Mouse (Mus musculus) thymus, adult 2 months (tissue): ENCODE measurements around the gene Zfyve26.

Experiments used
- CTCF ChIP-seq: fragments of 200-500 bp; IDR thresholded peaks from 2 replicates; pipeline ENCODE4 v1.5.1; 2012; ENCODE audit warnings: mild to moderate bottlenecking, control low read depth, low read length, moderate library complexity, borderline replicate concordance; ENCODE audit not compliant: control insufficient read depth, poor library complexity, insufficient read depth; ENCODE audit errors: extremely low read depth
- POLR2A ChIP-seq: fragments of 200-500 bp; IDR thresholded peaks from 2 replicates; pipeline ENCODE4 v1.6.1; 2012; ENCODE audit warnings: mild to moderate bottlenecking, low read length, control low read depth, moderate library complexity; ENCODE audit not compliant: control insufficient read depth, poor library complexity, insufficient read depth; ENCODE audit errors: extremely low read depth

DNA sequence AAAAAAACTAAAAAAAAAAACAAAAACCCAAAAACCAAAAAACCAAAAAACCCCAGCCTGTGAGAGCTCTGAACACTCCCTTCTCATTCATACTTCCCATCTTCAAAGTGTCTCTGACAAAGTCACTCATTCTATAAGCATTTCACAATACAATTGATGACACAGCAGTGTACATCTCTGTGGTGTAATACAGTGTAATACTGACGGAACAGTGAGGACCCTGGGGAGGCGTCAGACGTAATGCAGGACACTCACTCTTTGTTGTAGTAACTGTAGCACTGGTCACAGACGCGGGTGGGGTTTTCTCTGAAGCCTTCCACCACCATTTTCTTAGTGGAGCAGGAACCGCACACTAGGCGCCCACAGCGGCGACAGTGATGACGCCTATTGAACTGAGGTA lies 41.1 kb downstream of the Zfyve26 start:
- TF ChIP-seq CTCF (no peak), POLR2A (no peak)
